Mouse (Mus musculus): ENCODE data around the gene Gps2. TPM values are rescaled to one million over a fixed set of nuclear protein-coding genes. Genes with fewer than 3 reads are reported as not detected.
"Not testable (repeated sequence)": the region's sequence is repeated elsewhere in the genome, so short reads cannot be mapped to it uniquely, and the experiment has no call there.

Gps2 gene
- polyA plus RNA-seq, 1 experiment from 2014 or later, result 62.4 TPM

DNA sequence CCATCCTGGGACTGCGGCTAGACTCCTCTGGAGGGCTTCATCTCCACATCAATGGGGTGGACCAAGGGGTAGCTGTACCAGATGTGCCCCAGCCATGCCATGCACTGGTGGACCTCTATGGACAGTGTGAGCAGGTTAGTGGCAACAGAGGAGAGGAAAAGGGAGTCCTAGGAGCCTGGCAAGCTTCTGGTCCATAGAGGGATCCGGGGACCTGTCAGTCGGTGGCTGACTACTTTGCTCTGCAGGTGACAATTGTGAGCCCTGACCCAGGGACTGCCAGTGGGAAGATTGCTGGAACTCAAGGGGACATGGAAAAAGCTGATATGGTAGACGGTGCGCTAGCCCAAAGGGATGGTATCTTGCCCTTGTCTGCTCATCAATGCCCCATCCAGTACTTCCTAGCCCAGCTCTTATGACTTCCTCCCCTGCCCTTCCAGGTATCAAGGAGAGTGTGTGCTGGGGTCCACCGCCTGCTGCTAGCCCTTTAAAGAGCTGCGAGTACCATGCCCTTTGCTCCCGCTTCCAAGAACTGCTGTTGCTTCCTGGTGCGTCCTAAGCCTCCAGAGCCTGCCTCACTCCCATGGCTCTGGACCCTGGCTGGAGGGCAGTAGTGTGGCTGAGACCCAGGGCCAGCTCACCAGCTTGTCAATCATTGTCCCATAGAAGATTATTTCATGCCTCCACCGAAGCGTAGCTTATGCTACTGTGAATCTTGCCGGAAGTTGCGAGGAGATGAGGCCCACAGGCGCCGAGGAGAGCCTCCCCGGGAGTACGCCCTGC lies 2.7 kb upstream of the Gps2 start:
- H3K9ac ChIP-seq (replicated peaks; ENCODE audit: low read length), result no peak overlapping the region
- 94% methylated on average over 17 of the region's 17 CpGs for WGBS
- no peaks in the 10 kb centered on the region for H3K9me3 ChIP-seq (ENCODE audit: control insufficient read depth, low read length)
- DNase-seq, result no peak
- no peak overlapping the region for H3K4me2 ChIP-seq (ENCODE audit: low read length)
- peaks cover 88% of the 10 kb centered on the region for H3K36me3 ChIP-seq (ENCODE audit: control insufficient read depth, insufficient read depth, low read length)
- no peak overlapping the region for H3K4me3 ChIP-seq (replicated peaks; ENCODE audit: low read depth, low read length)
- no peak overlapping the region for H3K27ac ChIP-seq (replicated peaks; ENCODE audit: low read depth, low read length)
- no peak for ATAC-seq (ENCODE audit: low FRiP score, low TSS enrichment)
- no peaks in the 10 kb centered on the region for H3K27me3 ChIP-seq (ENCODE audit: control insufficient read depth, insufficient read depth, low read length)
- peaks cover 17% of the 10 kb centered on the region for H3K4me1 ChIP-seq (ENCODE audit: control insufficient read depth, insufficient read depth, low read length)

DNA sequence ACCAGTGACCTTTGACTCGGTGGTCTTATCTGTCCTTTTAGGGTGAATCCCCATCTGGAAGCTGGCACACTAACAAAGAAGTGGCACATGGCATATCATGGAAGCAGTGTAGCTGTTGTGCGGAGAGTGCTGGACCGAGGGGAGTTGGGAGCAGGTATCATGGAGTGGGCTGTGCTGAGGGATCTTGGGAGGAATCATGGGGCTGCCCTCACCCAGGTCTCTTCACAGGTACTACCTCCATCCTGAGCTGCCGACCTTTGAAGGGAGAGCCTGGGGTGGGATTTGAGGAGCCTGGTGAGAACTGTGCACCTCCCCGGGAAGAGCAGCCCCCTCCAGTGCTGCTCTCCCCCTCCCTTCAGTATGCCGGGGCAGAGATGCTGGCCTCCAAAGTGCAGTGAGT lies 2.0 kb upstream of the Gps2 start:
- 91% methylated on average over 6 of the region's 6 CpGs for WGBS
- ATAC-seq (ENCODE audit: low FRiP score, low TSS enrichment), result no peak

DNA sequence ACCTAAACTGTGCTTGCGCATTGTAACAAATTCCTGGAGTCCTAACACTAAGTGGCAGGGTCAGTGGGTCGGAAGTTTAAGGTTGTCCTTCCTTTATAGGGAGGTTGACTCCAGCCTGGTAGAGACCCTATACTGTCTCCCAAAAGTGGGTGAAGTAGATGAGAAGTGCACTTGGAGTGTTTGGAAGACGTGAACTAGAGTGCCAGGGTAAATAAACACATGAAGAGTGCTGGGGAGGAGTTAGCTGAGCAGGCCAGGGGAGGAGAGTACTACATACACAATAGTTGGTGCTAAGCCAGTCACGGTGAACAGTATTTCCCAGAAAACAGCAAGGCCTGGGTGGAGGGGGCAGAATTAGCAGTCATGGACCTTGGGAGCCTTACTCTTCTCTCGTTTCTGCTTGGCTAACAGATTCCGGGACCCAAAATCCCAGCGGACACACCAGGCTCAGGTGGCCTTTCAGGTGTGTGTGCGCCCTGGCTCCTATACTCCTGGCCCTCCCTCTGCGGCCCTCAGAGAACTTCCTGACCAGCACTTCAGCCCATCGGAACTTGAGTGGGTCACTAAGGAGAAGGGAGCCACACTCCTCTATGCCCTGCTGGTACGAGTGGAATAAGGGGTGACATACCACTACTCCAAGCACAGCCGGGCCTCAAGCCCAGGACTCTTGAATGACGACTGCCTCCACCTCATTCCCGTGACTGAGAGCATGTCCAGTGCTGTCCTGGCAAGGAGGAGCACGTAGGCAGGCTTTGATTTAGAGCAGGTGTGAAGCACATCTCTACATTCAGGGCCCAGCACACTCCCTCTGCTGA lies 765 bp upstream of the Gps2 start:
- Histone ChIP-seq H3K27me3 (ENCODE audit: control insufficient read depth, insufficient read depth, low read length) (no peaks in the 10 kb centered on the region), H3K9me3 (ENCODE audit: control insufficient read depth, low read length) (no peaks in the 10 kb centered on the region), H3K27ac (replicated peaks; ENCODE audit: low read depth, low read length) (peak overlapping the region; percentile 90; the same call in 1 of the 2 replicates), H3K4me2 (ENCODE audit: low read length) (peak overlapping the region; percentile 99), H3K9ac (replicated peaks; ENCODE audit: low read length) (peak overlapping the region; percentile 82; the same call in 1 of the 2 replicates), H3K4me1 (ENCODE audit: control insufficient read depth, insufficient read depth, low read length) (peaks cover 17% of the 10 kb centered on the region), H3K36me3 (ENCODE audit: control insufficient read depth, insufficient read depth, low read length) (peaks cover 88% of the 10 kb centered on the region), H3K4me3 (replicated peaks; ENCODE audit: low read depth, low read length) (peak overlapping the region; percentile 80; the same call in 1 of the 2 replicates)
- DNase-seq, result no peak
- WGBS, result 79% methylated on average over 15 of the region's 15 CpGs
- peak; percentile 26; the same call in 1 of the 2 replicates for ATAC-seq (ENCODE audit: low FRiP score, low TSS enrichment)

More for the DNA sequence above, 2.0 kb upstream of the Gps2 start:
- H3K4me1 ChIP-seq (ENCODE audit: control insufficient read depth, insufficient read depth, low read length), result peaks cover 17% of the 10 kb centered on the region
- no peak for DNase-seq
- no peak overlapping the region for H3K4me3 ChIP-seq (replicated peaks; ENCODE audit: low read depth, low read length)
- peaks cover 88% of the 10 kb centered on the region for H3K36me3 ChIP-seq (ENCODE audit: control insufficient read depth, insufficient read depth, low read length)
- H3K4me2 ChIP-seq (ENCODE audit: low read length), result no peak overlapping the region
- no peak overlapping the region for H3K27ac ChIP-seq (replicated peaks; ENCODE audit: low read depth, low read length)
- H3K27me3 ChIP-seq (ENCODE audit: control insufficient read depth, insufficient read depth, low read length), result no peaks in the 10 kb centered on the region
- H3K9ac ChIP-seq (replicated peaks; ENCODE audit: low read length), result no peak overlapping the region
- no peaks in the 10 kb centered on the region for H3K9me3 ChIP-seq (ENCODE audit: control insufficient read depth, low read length)

DNA sequence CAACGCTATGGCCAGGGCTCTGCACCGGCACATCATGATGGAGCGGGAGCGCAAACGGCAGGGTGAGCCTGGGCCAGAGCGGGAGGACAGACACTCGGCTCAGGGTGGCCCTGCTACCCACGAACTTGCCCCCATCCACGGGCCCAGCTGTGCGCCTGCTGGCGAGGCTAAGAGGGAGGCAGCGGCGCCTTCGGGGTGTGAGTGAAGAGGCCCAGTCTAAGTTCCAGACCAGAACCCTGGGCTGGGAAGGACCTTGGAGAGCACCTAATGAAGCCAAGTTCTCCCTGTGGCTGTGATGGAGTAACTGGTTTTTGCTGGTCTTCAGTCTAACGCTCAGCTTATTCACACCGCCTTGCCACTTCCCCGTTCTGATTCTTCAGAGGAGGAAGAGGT lies 680 bp downstream of the Gps2 start:
- H3K27ac ChIP-seq (replicated peaks; ENCODE audit: low read depth, low read length), result peak overlapping the region; percentile 90
- H3K9ac ChIP-seq (replicated peaks; ENCODE audit: low read length), result peak overlapping the region; percentile 82
- peak overlapping the region; percentile 80 for H3K4me3 ChIP-seq (replicated peaks; ENCODE audit: low read depth, low read length)
- no peaks in the 10 kb centered on the region for H3K9me3 ChIP-seq (ENCODE audit: control insufficient read depth, low read length)
- DNase-seq (no peak), ATAC-seq (ENCODE audit: low FRiP score, low TSS enrichment) (no peak; the same call in 1 of the 2 replicates)
- peaks cover 85% of the 10 kb centered on the region for H3K36me3 ChIP-seq (ENCODE audit: control insufficient read depth, insufficient read depth, low read length)
- WGBS, result 4% methylated on average over 17 of the region's 17 CpGs
- H3K27me3 ChIP-seq (ENCODE audit: control insufficient read depth, insufficient read depth, low read length), result no peaks in the 10 kb centered on the region
- peaks cover 18% of the 10 kb centered on the region for H3K4me1 ChIP-seq (ENCODE audit: control insufficient read depth, insufficient read depth, low read length)
- H3K4me2 ChIP-seq (ENCODE audit: low read length), result peak overlapping the region; percentile 99

DNA sequence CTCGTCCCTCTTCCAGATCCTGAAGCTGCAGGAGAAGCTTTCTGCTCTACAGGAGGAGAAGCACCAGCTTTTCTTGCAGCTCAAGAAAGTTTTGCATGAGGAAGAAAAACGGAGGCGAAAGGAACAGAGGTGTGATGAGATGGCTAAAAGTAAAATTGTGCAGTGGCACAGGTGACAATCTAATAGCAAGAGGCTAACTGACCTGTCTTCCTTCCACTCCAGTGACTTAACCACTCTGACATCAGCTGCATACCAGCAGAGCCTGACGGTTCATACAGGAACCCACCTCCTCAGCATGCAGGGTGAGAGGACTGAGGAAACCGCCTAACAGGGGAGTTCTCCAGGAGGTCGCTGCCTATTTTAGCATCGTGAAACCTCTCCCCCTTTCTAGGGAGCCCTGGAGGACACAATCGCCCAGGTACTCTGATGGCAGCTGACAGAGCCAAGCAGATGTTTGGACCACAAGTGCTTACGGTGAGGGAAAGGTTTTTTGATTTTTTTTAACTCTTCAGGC lies 1.3 kb downstream of the Gps2 start:
- Histone ChIP-seq H3K4me2 (ENCODE audit: low read length) (peak overlapping the region; percentile 99), H3K27ac (replicated peaks; ENCODE audit: low read depth, low read length) (no peak overlapping the region), H3K27me3 (ENCODE audit: control insufficient read depth, insufficient read depth, low read length) (no peaks in the 10 kb centered on the region), H3K9ac (replicated peaks; ENCODE audit: low read length) (peak overlapping the region; percentile 82; the same call in 1 of the 2 replicates), H3K36me3 (ENCODE audit: control insufficient read depth, insufficient read depth, low read length) (peaks cover 79% of the 10 kb centered on the region), H3K4me1 (ENCODE audit: control insufficient read depth, insufficient read depth, low read length) (peaks cover 21% of the 10 kb centered on the region), H3K9me3 (ENCODE audit: control insufficient read depth, low read length) (no peaks in the 10 kb centered on the region), H3K4me3 (replicated peaks; ENCODE audit: low read depth, low read length) (peak overlapping the region; percentile 80)
- 43% methylated on average over 9 of the region's 9 CpGs for WGBS
- DNase-seq (no peak), ATAC-seq (ENCODE audit: low FRiP score, low TSS enrichment) (no peak)

DNA sequence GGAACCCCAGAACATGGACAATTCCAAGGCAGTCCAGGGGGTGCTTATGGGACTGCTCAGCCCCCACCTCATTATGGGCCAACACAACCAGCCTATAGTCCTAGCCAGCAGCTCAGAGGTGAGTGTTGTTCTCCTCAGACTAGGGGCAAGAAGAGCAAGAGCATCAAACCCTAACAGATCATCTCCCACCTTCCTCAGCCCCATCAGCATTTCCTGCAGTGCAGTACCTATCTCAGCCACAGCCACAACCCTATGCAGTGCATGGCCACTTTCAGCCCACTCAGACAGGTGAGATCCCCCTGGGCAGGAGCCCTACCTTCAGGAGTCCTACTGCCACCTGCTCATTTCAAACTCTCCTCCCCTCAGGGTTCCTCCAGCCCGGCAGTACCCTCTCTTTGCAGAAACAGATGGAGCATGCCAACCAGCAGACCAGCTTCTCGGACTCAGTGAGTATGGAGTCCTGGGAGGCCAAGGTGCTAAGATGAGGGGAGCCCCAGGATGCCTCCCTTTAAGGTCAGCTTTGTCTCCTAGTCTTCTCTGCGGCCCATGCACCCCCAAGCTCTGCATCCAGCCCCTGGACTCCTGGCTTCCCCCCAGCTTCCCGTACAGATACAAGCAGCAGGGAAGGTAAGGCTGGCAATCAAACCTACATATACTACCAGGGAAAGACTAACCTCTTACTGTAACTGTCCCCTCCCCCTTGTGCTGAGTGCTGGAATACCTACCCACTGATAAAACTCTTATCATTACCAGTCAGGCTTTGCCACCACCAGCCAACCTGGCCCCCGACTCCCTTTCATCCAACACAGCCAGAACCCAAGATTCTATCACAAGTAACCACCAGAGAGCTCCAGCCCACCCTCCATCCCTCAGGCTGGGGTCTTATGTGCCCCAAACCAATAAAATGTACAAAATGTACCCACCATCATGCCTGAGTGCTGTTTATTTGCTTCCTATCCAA lies 2.3 kb downstream of the Gps2 start:
- ATAC-seq (ENCODE audit: low FRiP score, low TSS enrichment) (no peak), DNase-seq (no peak)
- Histone ChIP-seq H3K4me1 (ENCODE audit: control insufficient read depth, insufficient read depth, low read length) (peaks cover 21% of the 10 kb centered on the region), H3K27me3 (ENCODE audit: control insufficient read depth, insufficient read depth, low read length) (no peaks in the 10 kb centered on the region), H3K9me3 (ENCODE audit: control insufficient read depth, low read length) (no peaks in the 10 kb centered on the region), H3K36me3 (ENCODE audit: control insufficient read depth, insufficient read depth, low read length) (peaks cover 69% of the 10 kb centered on the region), H3K9ac (replicated peaks; ENCODE audit: low read length) (no peak overlapping the region), H3K4me3 (replicated peaks; ENCODE audit: low read depth, low read length) (no peak overlapping the region), H3K4me2 (ENCODE audit: low read length) (no peak overlapping the region), H3K27ac (replicated peaks; ENCODE audit: low read depth, low read length) (no peak overlapping the region; the same call in 1 of the 2 replicates)
- WGBS, result 76% methylated on average over 5 of the region's 5 CpGs

DNA sequence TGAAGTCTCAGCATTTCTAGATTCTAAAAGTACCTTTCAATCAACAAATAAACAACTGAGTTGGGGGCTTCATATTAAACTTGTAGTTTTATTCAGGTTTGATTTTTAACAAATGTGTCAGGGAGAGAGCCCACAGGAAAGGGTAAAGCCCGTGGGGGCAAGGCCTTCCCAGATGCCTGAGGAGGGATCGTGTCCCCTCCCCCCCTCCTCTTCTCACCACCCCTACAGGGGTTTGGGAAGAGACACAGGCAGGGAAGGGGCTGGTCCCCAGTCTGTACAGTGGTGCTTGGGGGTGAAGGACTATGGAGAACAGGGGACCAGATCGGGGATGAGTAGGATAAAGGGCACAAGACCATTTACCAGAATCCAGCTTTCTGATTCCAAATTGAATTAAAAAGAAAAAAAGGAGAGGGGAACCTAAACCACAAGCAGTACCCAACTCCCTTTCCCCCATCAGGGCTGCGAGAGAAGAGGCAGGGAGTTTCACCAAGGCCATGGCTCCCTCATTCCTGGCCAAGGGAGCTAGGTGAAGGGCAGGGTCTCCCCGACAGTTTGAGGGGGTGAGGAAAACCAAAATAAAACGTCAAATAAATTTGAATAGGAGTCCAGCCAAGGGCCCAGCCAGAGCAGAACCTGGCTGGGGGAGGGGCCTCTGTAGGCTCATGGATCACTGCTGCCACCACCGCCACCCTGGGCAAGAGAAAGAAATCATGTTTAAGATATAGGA lies 3.1 kb downstream of the Gps2 start:
- Histone ChIP-seq H3K36me3 (ENCODE audit: control insufficient read depth, insufficient read depth, low read length) (peaks cover 61% of the 10 kb centered on the region), H3K4me1 (ENCODE audit: control insufficient read depth, insufficient read depth, low read length) (peaks cover 21% of the 10 kb centered on the region)
- WGBS, result 62% methylated on average over 7 of the region's 7 CpGs
- not testable (repeated sequence) for ATAC-seq (ENCODE audit: low FRiP score, low TSS enrichment); H3K27ac ChIP-seq (replicated peaks; ENCODE audit: low read depth, low read length); H3K4me2 ChIP-seq (ENCODE audit: low read length); H3K9me3 ChIP-seq (ENCODE audit: control insufficient read depth, low read length); DNase-seq; H3K27me3 ChIP-seq (ENCODE audit: control insufficient read depth, insufficient read depth, low read length); H3K4me3 ChIP-seq (replicated peaks; ENCODE audit: low read depth, low read length); H3K9ac ChIP-seq (replicated peaks; ENCODE audit: low read length)

Data from midbrain, embryonic 14.5 days (tissue).